Mouse (Mus musculus): ENCODE data around the gene Gpalpp1. TPM values are rescaled to one million over a fixed set of nuclear protein-coding genes. Genes with fewer than 3 reads are reported as not detected.

Gpalpp1 gene
- polyA plus RNA-seq, 1 experiment from 2014 or later = 16.1 TPM

DNA sequence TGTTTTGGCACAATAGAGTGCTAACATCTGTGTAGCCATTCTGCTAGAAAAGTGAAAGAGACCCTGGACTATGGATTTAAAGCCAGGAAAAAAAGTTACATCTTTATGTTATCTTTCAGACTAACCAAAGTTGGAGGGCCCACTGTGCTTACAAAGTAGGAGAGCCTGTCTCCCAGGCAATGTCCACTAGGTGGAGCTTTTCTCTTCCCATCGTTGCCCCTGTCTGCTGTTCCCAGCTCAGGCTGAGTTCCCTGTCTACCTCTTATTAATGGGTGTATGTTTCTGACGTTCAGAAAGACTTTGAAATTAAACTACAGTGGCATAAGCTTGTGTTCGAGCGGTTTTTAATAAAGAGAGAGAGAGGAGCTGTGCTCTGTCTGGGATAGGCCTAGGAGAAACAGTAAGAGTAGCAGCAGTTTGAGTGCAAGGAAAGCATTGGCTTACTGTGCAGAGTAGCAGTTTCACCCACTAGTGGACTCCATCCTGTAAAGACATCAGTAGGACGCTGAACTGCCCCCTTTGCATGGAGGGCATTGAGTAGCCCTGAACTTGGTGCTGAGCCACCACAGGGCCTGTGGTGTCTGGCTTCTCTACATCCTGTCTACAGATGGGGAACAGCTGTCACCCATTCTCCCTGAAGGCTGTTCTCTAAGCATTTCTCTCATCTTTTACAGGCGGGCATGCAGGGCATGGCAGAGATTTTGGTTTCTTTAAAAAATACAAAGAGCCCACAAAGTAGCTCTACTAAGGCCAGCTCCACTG, 11.5 kb upstream of the Gpalpp1 start:
- H3K27me3 ChIP-seq (replicated peaks; ENCODE audit: control insufficient read depth, insufficient read depth, low read length) = no peaks in the 10 kb centered on the region
- no peaks in the 10 kb centered on the region for H3K9me3 ChIP-seq (ENCODE audit: control insufficient read depth, low read length)
- no peak overlapping the region for H3K4me3 ChIP-seq (replicated peaks; ENCODE audit: low read length)
- no peaks in the 10 kb centered on the region for H3K4me1 ChIP-seq (replicated peaks; ENCODE audit: control insufficient read depth, insufficient read depth, low read length)
- H3K9ac ChIP-seq (replicated peaks; ENCODE audit: low read depth, low read length) = no peak overlapping the region
- ATAC-seq = peak; percentile 74
- H3K36me3 ChIP-seq (ENCODE audit: control insufficient read depth, insufficient read depth) = peaks cover 19% of the 10 kb centered on the region
- WGBS = 60% methylated on average over 6 of the region's 6 CpGs
- no peak overlapping the region for H3K27ac ChIP-seq (ENCODE audit: low read length)
- no peak overlapping the region for H3K4me2 ChIP-seq (ENCODE audit: low read length)

GRCm38 (mm10) chr14:76120472-76120871, 9.9 kb upstream of the Gpalpp1 start:
- ATAC-seq = no peak
- WGBS = 64% methylated on average over 4 of the region's 4 CpGs
- no peaks in the 10 kb centered on the region for H3K9me3 ChIP-seq (ENCODE audit: control insufficient read depth, low read length)
- no peak overlapping the region for H3K4me3 ChIP-seq (replicated peaks; ENCODE audit: low read length)
- H3K27me3 ChIP-seq (replicated peaks; ENCODE audit: control insufficient read depth, insufficient read depth, low read length) = no peaks in the 10 kb centered on the region
- no peak overlapping the region for H3K9ac ChIP-seq (replicated peaks; ENCODE audit: low read depth, low read length)
- H3K27ac ChIP-seq (ENCODE audit: low read length) = no peak overlapping the region
- no peaks in the 10 kb centered on the region for H3K4me1 ChIP-seq (replicated peaks; ENCODE audit: control insufficient read depth, insufficient read depth, low read length)
- peaks cover 12% of the 10 kb centered on the region for H3K36me3 ChIP-seq (ENCODE audit: control insufficient read depth, insufficient read depth)
- H3K4me2 ChIP-seq (ENCODE audit: low read length) = no peak overlapping the region

DNA sequence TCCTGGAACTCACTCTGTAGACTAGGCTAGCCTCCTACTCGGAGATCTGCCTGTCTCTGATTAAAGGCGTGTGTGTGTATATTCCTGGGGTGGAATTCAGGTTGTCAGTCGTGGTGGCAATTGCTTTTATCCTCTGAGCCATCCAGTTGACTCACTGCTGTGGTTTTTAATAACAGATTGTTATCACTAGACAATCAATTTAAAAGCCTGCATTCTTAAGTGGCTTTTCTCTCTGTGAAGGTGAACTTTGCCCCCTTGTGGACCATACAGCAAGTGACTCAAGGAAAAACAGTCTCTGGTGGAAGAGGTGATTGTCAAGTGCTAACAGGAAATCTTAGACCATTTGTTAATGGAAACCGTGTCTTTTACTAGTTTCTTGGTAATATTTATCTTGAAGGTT, 8.4 kb upstream of the Gpalpp1 start:
- Histone ChIP-seq H3K9ac (replicated peaks; ENCODE audit: low read depth, low read length) (no peak overlapping the region), H3K4me2 (ENCODE audit: low read length) (no peak overlapping the region), H3K4me1 (replicated peaks; ENCODE audit: control insufficient read depth, insufficient read depth, low read length) (no peaks in the 10 kb centered on the region), H3K9me3 (ENCODE audit: control insufficient read depth, low read length) (no peaks in the 10 kb centered on the region), H3K36me3 (ENCODE audit: control insufficient read depth, insufficient read depth) (peaks cover 14% of the 10 kb centered on the region), H3K27ac (ENCODE audit: low read length) (no peak overlapping the region), H3K4me3 (replicated peaks; ENCODE audit: low read length) (no peak overlapping the region), H3K27me3 (replicated peaks; ENCODE audit: control insufficient read depth, insufficient read depth, low read length) (no peaks in the 10 kb centered on the region)
- ATAC-seq = no peak
- 74% methylated on average over 4 of the region's 4 CpGs for WGBS

- peaks cover 7% of the 10 kb centered on the region for H3K4me1 ChIP-seq (replicated peaks; ENCODE audit: control insufficient read depth, insufficient read depth, low read length)
- no peak overlapping the region for H3K9ac ChIP-seq (replicated peaks; ENCODE audit: low read depth, low read length)
- no peak overlapping the region for H3K4me3 ChIP-seq (replicated peaks; ENCODE audit: low read length)
- no peak for ATAC-seq
- no peaks in the 10 kb centered on the region for H3K27me3 ChIP-seq (replicated peaks; ENCODE audit: control insufficient read depth, insufficient read depth, low read length)
- no peaks in the 10 kb centered on the region for H3K9me3 ChIP-seq (ENCODE audit: control insufficient read depth, low read length)
- H3K4me2 ChIP-seq (ENCODE audit: low read length) = no peak overlapping the region
- no peak overlapping the region for H3K27ac ChIP-seq (ENCODE audit: low read length)
- peaks cover 14% of the 10 kb centered on the region for H3K36me3 ChIP-seq (ENCODE audit: control insufficient read depth, insufficient read depth)
- 77% methylated on average over 5 of the region's 5 CpGs for WGBS
Measured at GRCm38 (mm10) chr14:76115744-76116143, 5.2 kb upstream of the Gpalpp1 start.

- Histone ChIP-seq H3K27ac (ENCODE audit: low read length) (no peak overlapping the region), H3K9ac (replicated peaks; ENCODE audit: low read depth, low read length) (no peak overlapping the region), H3K36me3 (ENCODE audit: control insufficient read depth, insufficient read depth) (peaks cover 33% of the 10 kb centered on the region), H3K4me2 (ENCODE audit: low read length) (no peak overlapping the region), H3K27me3 (replicated peaks; ENCODE audit: control insufficient read depth, insufficient read depth, low read length) (no peaks in the 10 kb centered on the region), H3K9me3 (ENCODE audit: control insufficient read depth, low read length) (no peaks in the 10 kb centered on the region), H3K4me3 (replicated peaks; ENCODE audit: low read length) (no peak overlapping the region), H3K4me1 (replicated peaks; ENCODE audit: control insufficient read depth, insufficient read depth, low read length) (no peaks in the 10 kb centered on the region)
- WGBS = 95% methylated on average over 9 of the region's 9 CpGs
- no peak for ATAC-seq
Measured at GRCm38 (mm10) chr14:76099543-76099942, 11.0 kb downstream of the Gpalpp1 start.

GRCm38 (mm10) chr14:76097815-76098214, 12.7 kb downstream of the Gpalpp1 start:
- Histone ChIP-seq H3K9ac (replicated peaks; ENCODE audit: low read depth, low read length) (no peak overlapping the region), H3K4me1 (replicated peaks; ENCODE audit: control insufficient read depth, insufficient read depth, low read length) (no peaks in the 10 kb centered on the region), H3K27me3 (replicated peaks; ENCODE audit: control insufficient read depth, insufficient read depth, low read length) (no peaks in the 10 kb centered on the region), H3K4me3 (replicated peaks; ENCODE audit: low read length) (no peak overlapping the region), H3K27ac (ENCODE audit: low read length) (no peak overlapping the region), H3K9me3 (ENCODE audit: control insufficient read depth, low read length) (no peaks in the 10 kb centered on the region), H3K36me3 (ENCODE audit: control insufficient read depth, insufficient read depth) (peaks cover 37% of the 10 kb centered on the region), H3K4me2 (ENCODE audit: low read length) (no peak overlapping the region)
- WGBS = 91% methylated on average over 5 of the region's 5 CpGs
- ATAC-seq = no peak

DNA sequence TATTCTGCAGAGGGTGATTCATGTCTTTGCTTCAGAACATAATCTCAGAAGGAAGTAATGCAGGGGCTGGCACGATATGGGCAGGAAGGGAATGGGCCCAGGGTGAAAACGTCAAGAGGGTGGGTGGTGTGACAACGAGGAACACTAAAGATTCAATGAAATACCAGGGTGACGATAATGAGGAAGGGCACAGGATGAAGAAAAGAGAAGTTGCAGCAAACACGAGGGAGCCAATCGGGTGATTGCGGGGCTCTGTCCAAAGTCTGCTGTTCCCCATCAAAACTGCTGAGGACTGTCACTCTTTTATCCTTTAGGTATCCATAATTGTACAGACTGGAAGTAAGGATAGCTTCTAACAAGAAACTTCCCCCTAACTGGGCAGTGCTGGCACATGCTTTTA, 13.3 kb downstream of the Gpalpp1 start:
- H3K27ac ChIP-seq (ENCODE audit: low read length) = no peak overlapping the region
- no peak overlapping the region for H3K4me3 ChIP-seq (replicated peaks; ENCODE audit: low read length)
- H3K9me3 ChIP-seq (ENCODE audit: control insufficient read depth, low read length) = no peaks in the 10 kb centered on the region
- H3K4me2 ChIP-seq (ENCODE audit: low read length) = no peak overlapping the region
- 95% methylated on average over 7 of the region's 7 CpGs for WGBS
- H3K27me3 ChIP-seq (replicated peaks; ENCODE audit: control insufficient read depth, insufficient read depth, low read length) = no peaks in the 10 kb centered on the region
- no peak overlapping the region for H3K9ac ChIP-seq (replicated peaks; ENCODE audit: low read depth, low read length)
- H3K4me1 ChIP-seq (replicated peaks; ENCODE audit: control insufficient read depth, insufficient read depth, low read length) = no peaks in the 10 kb centered on the region
- ATAC-seq = no peak
- peaks cover 39% of the 10 kb centered on the region for H3K36me3 ChIP-seq (ENCODE audit: control insufficient read depth, insufficient read depth)

DNA sequence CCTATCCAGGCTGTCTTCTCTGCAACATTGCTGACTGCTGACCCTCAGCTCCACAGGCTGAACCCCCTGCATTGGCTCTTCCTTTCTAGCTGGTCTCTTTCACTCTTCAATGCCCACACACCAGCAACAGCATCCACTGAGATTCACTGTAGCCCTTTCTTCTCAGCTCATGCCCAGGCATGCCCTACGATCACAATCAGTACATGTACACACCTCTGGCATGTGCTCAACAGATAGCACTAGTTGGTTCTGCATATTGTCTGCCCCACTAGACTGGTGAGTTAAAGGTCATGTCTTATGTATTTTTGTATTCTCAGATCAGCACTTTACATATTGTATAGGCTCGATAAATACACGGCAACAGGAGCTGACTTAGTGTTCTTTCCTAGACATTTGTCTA, 26.4 kb downstream of the Gpalpp1 start:
- Histone ChIP-seq H3K9ac (replicated peaks; ENCODE audit: low read depth, low read length) (no peak overlapping the region), H3K4me2 (ENCODE audit: low read length) (no peak overlapping the region), H3K27ac (ENCODE audit: low read length) (no peak overlapping the region), H3K36me3 (ENCODE audit: control insufficient read depth, insufficient read depth) (no peaks in the 10 kb centered on the region; the same call in none of the 2 replicates), H3K27me3 (replicated peaks; ENCODE audit: control insufficient read depth, insufficient read depth, low read length) (no peaks in the 10 kb centered on the region), H3K9me3 (ENCODE audit: control insufficient read depth, low read length) (no peaks in the 10 kb centered on the region), H3K4me1 (replicated peaks; ENCODE audit: control insufficient read depth, insufficient read depth, low read length) (no peaks in the 10 kb centered on the region), H3K4me3 (replicated peaks; ENCODE audit: low read length) (no peak overlapping the region)
- ATAC-seq = no peak
- WGBS = 83% methylated on average over 3 of the region's 3 CpGs

DNA sequence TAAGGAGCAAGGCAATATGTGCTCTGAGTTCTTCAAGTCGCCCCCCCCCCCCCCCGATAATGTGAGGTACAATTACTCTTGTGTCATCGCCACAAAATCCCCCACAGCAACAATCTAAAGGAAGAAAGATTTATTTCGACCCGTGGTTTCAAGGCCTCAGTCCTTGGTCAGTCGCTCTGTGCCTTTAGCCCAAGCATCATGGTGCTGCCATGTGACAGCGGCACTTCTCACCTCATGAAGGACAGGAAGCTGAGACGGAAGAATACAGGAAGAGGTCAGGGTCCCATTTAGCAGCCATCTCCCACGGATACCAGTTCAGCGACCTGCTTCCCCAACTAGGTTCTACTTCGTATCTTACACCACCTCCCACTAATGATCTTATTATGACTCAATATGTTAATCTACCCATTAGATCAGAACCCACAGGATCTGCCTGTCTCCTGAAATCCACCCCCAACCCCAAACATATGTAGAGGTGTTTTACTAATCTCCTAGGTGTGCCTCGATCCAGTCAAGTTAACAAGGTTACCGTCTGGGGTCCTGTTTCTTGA, 28.4 kb downstream of the Gpalpp1 start:
- 92% methylated on average over 13 of the region's 13 CpGs for WGBS
- H3K36me3 ChIP-seq (ENCODE audit: control insufficient read depth, insufficient read depth) = no peaks in the 10 kb centered on the region
- no peak overlapping the region for H3K4me2 ChIP-seq (ENCODE audit: low read length)
- no peaks in the 10 kb centered on the region for H3K9me3 ChIP-seq (ENCODE audit: control insufficient read depth, low read length)
- H3K4me1 ChIP-seq (replicated peaks; ENCODE audit: control insufficient read depth, insufficient read depth, low read length) = no peaks in the 10 kb centered on the region; the same call in 1 of the 2 replicates
- H3K9ac ChIP-seq (replicated peaks; ENCODE audit: low read depth, low read length) = no peak overlapping the region
- no peak for ATAC-seq
- H3K4me3 ChIP-seq (replicated peaks; ENCODE audit: low read length) = no peak overlapping the region
- no peaks in the 10 kb centered on the region for H3K27me3 ChIP-seq (replicated peaks; ENCODE audit: control insufficient read depth, insufficient read depth, low read length)
- H3K27ac ChIP-seq (ENCODE audit: low read length) = no peak overlapping the region
